Mouse (Mus musculus) testis, adult 2 months (tissue): ENCODE measurements around the gene Gm37240.

ENCODE experiments used
- CTCF ChIP-seq: fragments of 200-500 bp; IDR thresholded peaks from 2 replicates; pipeline ENCODE4 v1.5.1; 2012; ENCODE audit warnings: low read depth, mild to moderate bottlenecking, inconsistent platforms, low read length, moderate library complexity; ENCODE audit not compliant: control insufficient read depth, insufficient read depth, insufficient replicate concordance
- POLR2A ChIP-seq: fragments of 200-500 bp; IDR thresholded peaks from 2 replicates; pipeline ENCODE4 v1.6.1; 2012; ENCODE audit warnings: low read depth, mild to moderate bottlenecking, inconsistent platforms, low read length, moderate library complexity; ENCODE audit not compliant: control insufficient read depth

DNA sequence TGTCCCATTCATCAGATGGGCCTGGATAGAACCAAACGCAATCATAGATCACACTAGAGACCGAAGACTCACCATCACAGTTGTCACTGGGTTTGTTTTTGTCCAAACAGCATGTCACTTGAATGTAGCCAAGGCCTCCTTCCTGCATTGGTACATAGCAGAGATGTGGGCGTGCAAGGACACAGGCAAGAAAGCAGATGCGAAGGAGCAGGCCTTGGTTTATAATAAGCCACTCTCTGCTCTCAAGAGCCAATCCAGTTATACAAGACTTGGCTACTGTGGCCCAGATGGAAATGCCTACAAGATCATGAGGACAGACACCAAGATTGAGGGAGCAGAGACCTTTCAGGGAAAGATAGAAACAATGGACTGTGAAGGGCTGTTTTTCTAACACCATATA, 456.1 kb downstream of the Gm37240 start:
- TF ChIP-seq CTCF (no peak), POLR2A (no peak)
